Mouse (Mus musculus): ENCODE data around the gene Arhgef25.

The Arhgef25 gene

GRCm38 (mm10) chr10:127189651-127190381, at the start of gene Arhgef25:
Gene Arhgef25 (minus strand): TSS chr10:127190083.
- DNase-seq (ENCODE audit: low spot score), result peak; percentile 57

- DNase-seq (ENCODE audit: low spot score), result no peak
Observed at GRCm38 (mm10) chr10:127238241-127238824, 48.5 kb upstream of the Arhgef25 start.

GRCm38 (mm10) chr10:127236541-127236940, 46.7 kb upstream of the Arhgef25 start:
- DNase-seq (ENCODE audit: low spot score), result no peak

- no peak for DNase-seq (ENCODE audit: low spot score)
Observed at GRCm38 (mm10) chr10:127233141-127233540, 43.3 kb upstream of the Arhgef25 start.

- DNase-seq (ENCODE audit: low spot score), result no peak
Observed at GRCm38 (mm10) chr10:127231741-127232140, 41.9 kb upstream of the Arhgef25 start.

GRCm38 (mm10) chr10:127230693-127231092, 40.8 kb upstream of the Arhgef25 start:
- DNase-seq (ENCODE audit: low spot score), result no peak

- DNase-seq (ENCODE audit: low spot score), result no peak
Observed at GRCm38 (mm10) chr10:127228897-127229296, 39.0 kb upstream of the Arhgef25 start.

- DNase-seq (ENCODE audit: low spot score), result no peak
Observed at GRCm38 (mm10) chr10:127227163-127227562, 37.3 kb upstream of the Arhgef25 start.

- peak; percentile 54 for DNase-seq (ENCODE audit: low spot score)
Observed at GRCm38 (mm10) chr10:127226318-127226895, 36.5 kb upstream of the Arhgef25 start.

- no peak for DNase-seq (ENCODE audit: low spot score)
Observed at GRCm38 (mm10) chr10:127225732-127226131, 35.8 kb upstream of the Arhgef25 start.

- no peak for DNase-seq (ENCODE audit: low spot score)
Observed at GRCm38 (mm10) chr10:127225213-127225612, 35.3 kb upstream of the Arhgef25 start.

- no peak for DNase-seq (ENCODE audit: low spot score)
Observed at GRCm38 (mm10) chr10:127218339-127218738, 28.5 kb upstream of the Arhgef25 start.

GRCm38 (mm10) chr10:127217177-127217576, 27.3 kb upstream of the Arhgef25 start:
- no peak for DNase-seq (ENCODE audit: low spot score)

GRCm38 (mm10) chr10:127216456-127216855, 26.6 kb upstream of the Arhgef25 start:
- DNase-seq (ENCODE audit: low spot score), result no peak

- DNase-seq (ENCODE audit: low spot score), result no peak
Observed at GRCm38 (mm10) chr10:127214422-127214803, 24.5 kb upstream of the Arhgef25 start.

- no peak for DNase-seq (ENCODE audit: low spot score)
Observed at GRCm38 (mm10) chr10:127213704-127214421, 24.0 kb upstream of the Arhgef25 start.

- no peak for DNase-seq (ENCODE audit: low spot score)
Observed at GRCm38 (mm10) chr10:127213272-127213671, 23.4 kb upstream of the Arhgef25 start.

GRCm38 (mm10) chr10:127211414-127211854, 21.6 kb upstream of the Arhgef25 start, which contains the start of gene Pip4k2c:
Gene Pip4k2c (minus strand): TSS chr10:127211585.
- DNase-seq (ENCODE audit: low spot score), result peak; percentile 93

GRCm38 (mm10) chr10:127210961-127211405, 21.1 kb upstream of the Arhgef25 start:
- peak; percentile 28 for DNase-seq (ENCODE audit: low spot score)

GRCm38 (mm10) chr10:127209928-127210570, 20.2 kb upstream of the Arhgef25 start:
- no peak for DNase-seq (ENCODE audit: low spot score)

- no peak for DNase-seq (ENCODE audit: low spot score)
Observed at GRCm38 (mm10) chr10:127208921-127209320, 19.0 kb upstream of the Arhgef25 start.

GRCm38 (mm10) chr10:127205373-127205772, 15.5 kb upstream of the Arhgef25 start:
- DNase-seq (ENCODE audit: low spot score), result no peak
